9 mouse cellular contexts compared by ENCODE assay signal in genomic region chr1:153016465-153017163, GRCm38 (mm10).
DNase-seq lines count a peak whose midpoint lies in the region; TF ChIP-seq lines count a peak whose summit lies in the region.
"Had no signal": no experiment of that assay in that cellular context is flagged by ENCODE, and none has a peak within 500 bp of the region (broad histone marks: within the 10 kb centered on the region; RNA-seq: fewer than 3 reads in every experiment).

No protein-coding gene starts in this region.

- TF ChIP-seq CTCF in layer of hippocampus, adult 2 months (conservative IDR thresholded peaks at IDR 0.05) = peak; percentile 25; the same call in 1 of the 2 replicates

- DNase-seq in embryo, embryonic 10 days (ENCODE audit: low spot score) = peak; percentile 72
- no peak for DNase-seq in embryo, embryonic 9.5 days (ENCODE audit: extremely low spot score)
- DNase-seq in layer of hippocampus, adult 2 months (ENCODE audit: low spot score in 2 of 2) = no peak
- DNase-seq in layer of hippocampus, adult 9-10 months (ENCODE audit: low spot score) = no peak
- DNase-seq in embryo, embryonic 10.5 days (ENCODE audit: low spot score) = peak; percentile 67
- peak; percentile 34 for DNase-seq in lung, postnatal 14 days
- DNase-seq in spleen, adult 18-20 months = no peak
- no peak for DNase-seq in ovary, postnatal 36 days (ENCODE audit: low spot score)
- DNase-seq: liver, postnatal 0 days had no signal

- H3K4me3 ChIP-seq in layer of hippocampus, adult 2 months = no peak overlapping the region

- no peak overlapping the region for H3K27ac ChIP-seq in layer of hippocampus, adult 2 months

Comparison
In these comparisons a context has a peak if more than half of its experiments do, and no peak if none do; other contexts are left out.
1. DNase-seq: peak in embryo, embryonic 10 days (single experiment), embryo, embryonic 10.5 days (single experiment) and lung, postnatal 14 days (single experiment); none in embryo, embryonic 9.5 days (single experiment), layer of hippocampus, adult 2 months (0 of 2), layer of hippocampus, adult 9-10 months (single experiment), spleen, adult 18-20 months (0 of 2) and ovary, postnatal 36 days (single experiment).